Mouse (Mus musculus) adrenal gland, adult 10 weeks (tissue): ENCODE measurements around the gene Mark3. TPM values are rescaled to one million over a fixed set of nuclear protein-coding genes. Genes with fewer than 3 reads are reported as not detected.

Experiments
- polyA plus RNA-seq: library from polyadenylated mRNA; stranded (reverse); fragments of 350-450 nt; fragmentation: Illumina TruSeq; extraction: RNeasy Lipid Tissue Mini Kit (QIAGEN cat#74804); gene quantifications from one replicate; pipeline ENCODE4 v1.2.3, GENCODE M21; 2014; ENCODE audit warnings: low read depth, low replicate concordance

The Mark3 gene
- 266 TPM for polyA plus RNA-seq

DNA sequence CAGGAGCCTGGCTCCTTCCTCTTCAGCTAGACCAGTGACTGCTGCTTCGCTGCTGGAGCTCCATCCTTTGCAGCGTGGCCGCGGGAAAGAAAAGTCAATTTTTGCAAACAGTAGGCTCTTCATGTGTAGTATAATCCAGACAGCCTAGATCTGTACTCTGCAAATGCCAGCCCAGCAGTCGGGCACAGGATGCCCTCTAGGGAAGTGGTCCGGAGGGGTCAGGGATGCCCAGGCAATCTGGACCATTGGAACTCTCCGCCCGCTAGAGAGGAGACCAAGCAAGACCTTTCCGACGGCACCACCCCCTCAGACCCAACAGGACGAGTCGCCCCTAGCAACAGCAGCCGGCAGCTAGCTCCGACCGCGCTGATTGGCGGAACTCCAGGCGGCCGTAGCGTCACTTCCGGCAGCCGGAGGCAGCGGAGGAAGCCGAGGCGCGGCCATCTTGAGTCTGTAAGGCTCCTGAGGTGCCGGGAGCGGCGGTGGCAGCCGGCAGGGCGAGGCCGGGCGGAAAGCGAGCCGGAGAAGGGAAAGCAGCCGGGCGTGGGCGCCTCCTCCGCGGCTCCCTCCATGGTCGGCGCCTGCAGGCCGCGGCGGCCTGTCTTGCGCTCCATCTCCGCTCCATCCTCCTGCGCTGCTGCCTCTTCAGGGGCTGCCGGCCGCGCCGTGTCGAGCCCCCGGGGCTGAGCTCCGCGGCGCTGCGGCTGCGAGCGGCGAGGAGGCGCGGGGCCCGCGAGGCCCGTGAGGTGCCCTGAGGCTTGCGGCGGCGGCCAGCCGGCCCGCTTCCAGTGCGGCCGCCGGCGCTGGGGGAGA is at the start of gene Mark3:
Gene Mark3 (plus strand): TSS at position 450 of the 813 bp plus-strand sequence.

GRCm38 (mm10) chr12:111537796-111538291 is 36.5 kb upstream of the Mark3 start, which contains the start of gene Eif5:
Gene Eif5, plus strand, starts transcription at chr12:111538016.

DNA sequence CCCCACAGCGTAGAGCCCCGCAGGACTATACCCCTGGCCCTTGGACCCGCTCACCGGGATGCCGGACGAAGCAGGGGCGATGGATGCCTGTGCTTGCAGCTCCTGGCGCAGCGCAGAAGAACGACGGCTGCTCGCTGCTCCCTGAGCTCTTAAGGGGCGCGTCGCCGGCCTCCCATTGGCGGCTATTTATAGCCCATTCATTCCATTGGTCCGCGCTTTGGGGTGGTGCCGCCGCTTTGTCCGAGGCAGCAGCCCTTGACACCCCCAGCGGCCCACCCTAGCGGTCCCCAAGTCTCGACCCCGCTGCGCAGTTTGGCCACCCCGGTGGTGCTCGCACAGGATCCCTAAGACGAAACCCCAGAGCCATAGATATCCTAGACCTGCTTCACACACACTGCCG is 97.9 kb downstream of the Mark3 start, which contains the start of gene Ckb:
Gene Ckb (minus strand): TSS at position 163 of the 400 bp plus-strand sequence.

GRCm38 (mm10) chr12:111677882-111678669 is 103.8 kb downstream of the Mark3 start, which contains the start of gene Trmt61a:
Gene Trmt61a, plus strand, starts transcription at chr12:111678105.

Other genes with a start within 250 kb of the Mark3 start
- 9.1 TPM for gene Cdc42bpb, start 196.8 kb upstream of the Mark3 start, polyA plus RNA-seq
- not detected for gene Lbhd2, start 167.7 kb upstream of the Mark3 start, polyA plus RNA-seq
- gene Exoc3l4, start 157.5 kb upstream of the Mark3 start, polyA plus RNA-seq, result not detected
- gene Tnfaip2, start 132.1 kb upstream of the Mark3 start, polyA plus RNA-seq, result 2.9 TPM
- gene Gm266, start 88.7 kb upstream of the Mark3 start, polyA plus RNA-seq, result not detected
- gene Eif5, start 36.5 kb upstream of the Mark3 start, polyA plus RNA-seq, result 976 TPM
- 0.58 TPM for gene Ckb, start 97.8 kb downstream of the Mark3 start, polyA plus RNA-seq
- gene Trmt61a, start 103.6 kb downstream of the Mark3 start, polyA plus RNA-seq, result not detected
- 37.5 TPM for gene Bag5, start 138.7 kb downstream of the Mark3 start, polyA plus RNA-seq
- 45.3 TPM for gene Apopt1, start 138.7 kb downstream of the Mark3 start, polyA plus RNA-seq
- gene Klc1, start 184.3 kb downstream of the Mark3 start, polyA plus RNA-seq, result 5.1 TPM
- gene Xrcc3, start 239.3 kb downstream of the Mark3 start, polyA plus RNA-seq, result 1.6 TPM
- gene Zfyve21, start 239.6 kb downstream of the Mark3 start, polyA plus RNA-seq, result 23.0 TPM